Mouse (Mus musculus): ENCODE results near the gene Tmc4. TPM values are rescaled to one million over a fixed set of nuclear protein-coding genes. Genes with fewer than 3 reads are reported as not detected.

The Tmc4 gene
- polyA plus RNA-seq, 3 experiments from 2014 or later: 5.5 to 14.4 (median 8.9) TPM

DNA sequence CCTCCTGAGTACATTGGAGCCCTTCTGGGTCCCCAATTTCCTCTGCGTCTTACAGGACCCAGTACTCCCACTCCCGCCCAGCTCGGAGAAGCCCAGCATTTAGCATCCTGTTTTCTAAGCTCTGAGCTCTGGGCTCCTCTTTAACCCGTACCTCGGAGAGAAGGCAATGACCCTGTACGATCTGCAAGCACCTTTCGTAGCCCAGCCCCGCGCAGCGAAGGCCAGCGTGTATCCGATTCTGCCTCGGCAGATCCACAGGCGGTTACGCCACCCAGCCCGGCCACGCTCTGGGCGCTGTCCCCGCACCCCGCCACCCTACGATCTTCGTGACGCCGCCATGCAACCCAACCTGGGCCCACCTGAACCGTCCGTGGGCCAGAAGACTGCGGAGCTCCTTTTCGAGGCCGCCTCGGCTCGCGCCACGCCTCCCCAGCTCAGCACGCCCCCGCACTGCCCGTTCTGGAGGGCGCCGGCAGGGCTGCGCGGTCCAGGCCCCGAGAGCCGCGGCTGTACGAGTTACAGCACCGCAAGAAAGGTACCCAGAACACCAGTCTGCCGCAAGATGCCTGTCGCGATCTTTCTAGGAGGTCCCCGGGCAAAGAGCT, 15.1 kb upstream of the Tmc4 start, which contains the start of gene Tsen34:
Gene Tsen34, plus strand, starts transcription at position 482 of the 605 bp plus-strand sequence.
- peak; percentile 1 for ATAC-seq

DNA sequence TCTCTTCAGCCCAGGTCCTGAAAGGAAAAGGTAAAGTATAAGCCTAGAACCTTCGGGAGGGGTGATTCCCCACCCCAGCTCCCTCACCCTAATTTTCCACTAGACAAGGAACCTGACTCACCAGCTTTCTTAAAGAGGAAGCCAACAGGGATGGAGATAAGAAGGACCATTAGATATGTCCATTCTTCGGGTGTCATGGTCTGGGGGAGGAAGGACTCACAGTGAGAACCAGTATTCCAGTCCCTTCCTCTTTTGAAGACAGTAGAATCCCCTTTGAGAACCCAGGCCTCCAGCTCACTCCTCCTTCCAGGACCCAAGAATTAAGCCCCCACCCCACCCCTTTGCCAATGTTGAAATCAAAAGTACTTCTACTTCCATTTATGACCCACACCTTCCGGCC, 14.6 kb upstream of the Tmc4 start:
- ATAC-seq: no peak

DNA sequence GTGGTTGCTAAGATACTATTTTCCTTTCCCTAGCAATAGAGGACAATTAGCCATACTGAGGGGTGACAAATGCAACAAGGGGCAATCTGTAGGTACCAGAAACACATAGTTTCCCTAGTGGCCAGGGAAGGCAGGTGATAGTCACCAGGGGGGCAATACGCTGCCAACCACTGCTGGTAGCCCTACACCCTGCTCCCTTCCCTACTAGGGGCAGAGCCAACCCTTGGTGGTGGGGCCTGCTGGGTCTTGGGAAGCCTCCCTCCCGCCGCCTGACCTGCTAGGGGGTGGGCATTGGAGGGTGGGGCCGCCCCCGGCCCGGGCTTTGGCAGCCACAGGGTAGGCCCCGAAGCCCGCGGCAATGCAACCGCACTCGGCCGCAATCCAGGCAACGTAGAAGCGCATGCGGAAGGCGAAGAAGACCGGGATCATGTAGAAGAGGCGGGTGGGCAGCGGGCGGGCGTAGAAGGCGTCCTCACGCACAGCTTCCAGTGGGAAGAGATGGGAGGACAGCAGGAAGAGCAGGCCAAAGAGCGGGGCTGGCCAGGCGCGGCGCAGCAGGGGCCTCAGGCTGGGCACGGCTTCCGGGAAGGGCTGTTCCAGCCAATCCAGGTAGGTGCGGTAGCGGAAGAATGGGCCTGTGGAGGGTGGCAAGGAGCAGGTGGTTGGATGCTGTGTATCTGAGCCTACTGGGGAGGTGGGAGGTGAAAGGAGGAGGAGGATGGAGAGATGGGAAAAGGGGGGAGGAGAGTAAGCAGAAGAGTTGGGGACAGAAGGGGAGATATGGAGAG, 8.2 kb upstream of the Tmc4 start:
- ATAC-seq: no peak

DNA sequence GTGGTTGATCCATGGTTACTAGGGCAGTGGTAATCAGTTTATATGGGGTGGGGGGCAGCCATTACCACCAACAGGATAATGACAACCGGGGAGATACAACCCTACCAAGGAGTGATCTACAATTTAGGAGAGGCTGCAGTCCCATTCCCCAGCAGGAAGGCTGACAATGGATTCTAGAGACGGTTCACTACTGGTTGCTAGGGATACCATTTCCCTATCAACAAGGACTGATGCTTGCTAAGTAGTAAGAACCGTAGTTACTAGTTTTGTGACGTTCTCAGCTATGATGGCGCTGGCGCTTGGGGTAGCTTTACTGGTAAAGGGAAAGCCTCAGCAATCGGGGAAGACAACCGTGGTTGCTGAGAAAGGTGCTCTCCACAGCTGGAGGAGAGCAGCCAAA, 7.3 kb upstream of the Tmc4 start:
- no peak for ATAC-seq

DNA sequence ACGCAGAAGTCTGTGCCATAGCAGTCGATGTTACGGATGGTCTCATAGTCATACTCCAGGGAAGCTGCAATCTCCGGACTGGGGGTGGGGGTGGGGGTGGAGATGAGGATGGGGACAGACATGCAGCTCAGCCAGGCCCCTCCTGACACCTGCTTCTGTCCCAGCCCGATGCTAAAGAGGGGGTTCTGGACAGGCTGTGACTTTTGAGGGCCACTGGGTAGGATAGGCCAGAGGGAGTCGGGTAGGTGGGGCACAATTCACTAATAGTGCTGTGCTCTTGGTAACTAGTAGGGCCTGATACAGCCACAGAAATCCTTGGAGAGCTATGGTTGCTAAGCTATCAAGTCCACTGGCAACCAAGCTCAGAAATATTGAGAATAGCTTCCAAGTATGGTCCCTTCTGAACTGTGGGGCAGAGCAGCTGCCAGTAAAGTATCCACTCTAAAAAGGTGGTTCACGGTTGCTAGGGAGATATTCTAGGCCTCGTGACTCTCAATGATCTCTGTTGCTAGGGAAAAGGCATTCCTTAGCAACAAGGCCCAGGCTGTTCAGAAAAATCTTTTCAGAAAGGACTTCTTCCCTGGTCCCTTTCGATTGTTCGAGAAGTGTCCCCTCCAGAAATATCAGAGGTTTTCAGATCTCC, 6.7 kb upstream of the Tmc4 start:
- no peak for ATAC-seq

DNA sequence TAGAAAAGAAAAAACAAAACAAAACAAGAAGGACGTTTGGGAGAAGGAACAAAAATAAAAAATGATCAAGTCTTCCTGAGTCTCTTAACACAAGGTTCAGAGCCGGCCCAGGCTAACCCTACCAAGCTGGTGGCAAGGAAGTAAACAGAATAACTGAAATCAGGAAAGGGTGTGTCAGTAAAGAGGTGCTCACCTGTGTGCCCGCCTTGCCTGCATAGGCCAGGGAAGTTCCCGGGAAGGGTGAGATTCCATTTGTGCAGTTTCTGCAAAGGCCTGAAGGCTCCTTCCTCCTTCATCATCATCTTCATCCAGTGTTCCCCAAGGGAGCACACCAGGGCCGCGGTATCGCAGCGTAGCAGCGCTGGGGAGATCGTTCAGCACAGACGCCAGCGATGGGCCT, 982 bp downstream of the Tmc4 start:
- ATAC-seq: no peak

DNA sequence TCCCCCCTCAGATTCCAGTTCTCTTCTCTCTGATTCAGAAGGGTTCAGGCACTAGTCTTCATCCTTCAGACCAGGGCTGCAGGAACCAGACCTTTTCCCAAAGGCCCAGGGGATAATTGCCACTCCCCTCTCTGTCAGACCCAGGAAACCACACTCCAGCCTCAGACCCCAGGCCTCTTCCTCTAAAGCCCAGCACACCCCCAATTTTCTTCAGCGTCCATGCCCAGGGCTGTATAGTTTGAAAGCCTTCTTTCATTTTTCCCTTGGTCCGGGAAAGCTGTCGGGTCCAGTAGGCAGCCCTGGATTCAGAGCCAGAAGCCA, 2.2 kb downstream of the Tmc4 start:
- no peak for ATAC-seq

DNA sequence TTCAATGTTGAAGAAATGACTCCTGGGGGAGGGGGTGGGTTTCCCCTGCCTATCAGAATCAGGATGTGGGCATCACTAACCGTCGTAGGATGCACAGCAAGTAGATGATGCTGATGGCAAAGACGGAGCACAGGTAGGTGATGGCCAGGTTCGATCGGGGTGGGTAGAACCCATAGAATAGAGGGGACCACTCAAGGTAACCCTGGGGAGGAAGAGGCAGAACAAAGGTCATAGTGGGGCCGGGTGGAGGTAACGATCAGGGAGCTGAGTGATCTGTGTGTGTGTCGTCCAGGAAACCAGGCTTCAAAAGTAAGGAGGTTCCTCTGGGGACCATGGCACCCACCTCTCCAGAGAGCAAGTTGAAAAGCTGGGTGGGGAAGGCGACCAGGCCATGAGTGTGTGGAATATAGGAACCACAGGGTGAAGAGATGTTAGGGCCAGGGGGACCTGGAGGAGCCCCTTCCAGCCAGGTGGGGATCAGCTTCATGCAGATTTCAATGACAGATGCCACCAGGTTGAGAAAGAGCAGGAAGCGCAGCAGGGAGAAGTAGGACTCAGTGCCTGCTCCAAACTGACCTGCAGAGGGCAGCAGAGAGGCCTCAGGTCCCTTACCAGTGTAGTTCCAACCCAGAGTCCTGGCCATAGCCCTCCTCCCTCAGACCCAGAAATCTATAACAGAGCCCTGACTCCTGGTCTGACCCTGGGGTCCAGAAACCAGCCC, 2.7 kb downstream of the Tmc4 start:
- ATAC-seq: peak; percentile 98

DNA sequence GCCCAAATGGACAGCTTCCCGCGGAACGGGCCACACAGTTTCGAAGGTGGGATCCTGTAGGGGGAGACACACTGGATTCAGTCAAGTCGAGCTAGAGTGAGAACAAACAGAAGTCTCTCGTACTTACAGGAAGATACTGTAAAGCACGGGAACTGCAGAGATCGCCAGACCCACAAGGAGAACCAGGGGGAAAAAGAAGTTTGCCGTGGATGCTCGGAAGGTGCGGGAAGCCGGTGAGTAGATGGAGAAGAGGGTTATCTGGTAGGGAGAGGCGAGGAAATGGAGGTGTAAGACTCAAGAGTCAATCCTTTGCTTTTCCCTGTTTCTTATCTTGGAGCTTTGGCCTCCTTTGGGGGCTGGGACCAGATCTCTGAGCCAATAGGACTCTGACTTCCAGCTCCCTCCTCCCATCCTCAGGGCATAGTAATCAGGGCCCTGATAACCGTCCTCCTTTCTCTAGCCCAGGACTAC, 10.4 kb downstream of the Tmc4 start:
- no peak for ATAC-seq

DNA sequence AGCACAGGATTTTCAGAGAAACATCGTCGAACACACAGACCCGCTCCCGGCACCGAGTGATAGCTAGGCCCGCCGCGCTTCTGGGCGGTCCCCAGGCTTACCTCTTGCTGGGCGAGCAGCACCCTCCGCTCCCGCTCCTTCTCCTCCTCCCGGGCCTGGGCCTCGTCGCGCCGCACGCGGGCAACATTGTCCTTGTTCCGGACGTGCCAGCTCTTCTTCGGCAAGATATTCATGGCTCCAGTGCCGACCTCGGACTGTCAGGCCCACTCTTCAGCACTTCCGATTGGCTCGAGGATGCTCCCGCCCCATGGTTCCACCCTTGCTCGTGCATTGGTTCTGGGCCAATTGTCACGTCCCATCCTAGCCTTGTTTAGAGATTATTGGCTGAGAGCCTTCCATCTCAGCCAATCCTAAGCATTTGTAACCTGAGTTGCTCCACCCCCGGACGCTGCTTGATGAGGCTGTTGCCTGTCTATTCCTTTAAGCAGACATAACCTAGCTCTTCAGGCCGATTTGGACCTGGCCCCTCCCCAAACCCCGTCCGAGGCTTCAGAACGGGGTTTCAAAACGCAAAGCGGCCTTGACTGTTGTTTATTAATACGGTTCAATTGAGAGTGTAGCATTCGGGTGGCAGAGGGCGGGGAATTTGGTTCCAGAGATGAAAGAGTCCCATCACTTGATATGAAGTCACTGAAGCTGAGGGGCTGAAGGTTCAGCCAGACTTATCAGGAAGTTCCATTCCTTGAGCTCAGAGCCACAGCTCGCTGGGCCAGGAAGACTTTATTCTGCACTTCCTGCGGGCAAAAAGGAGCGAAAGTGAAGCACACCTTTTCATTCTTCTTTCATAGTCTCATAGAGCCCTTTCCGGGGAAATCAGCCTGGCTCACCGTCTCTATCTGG, 11.9 kb downstream of the Tmc4 start, which contains the start of gene Leng1:
Gene Leng1, minus strand, starts transcription at position 626 of the 900 bp plus-strand sequence.
- peak; percentile 97 for ATAC-seq

DNA sequence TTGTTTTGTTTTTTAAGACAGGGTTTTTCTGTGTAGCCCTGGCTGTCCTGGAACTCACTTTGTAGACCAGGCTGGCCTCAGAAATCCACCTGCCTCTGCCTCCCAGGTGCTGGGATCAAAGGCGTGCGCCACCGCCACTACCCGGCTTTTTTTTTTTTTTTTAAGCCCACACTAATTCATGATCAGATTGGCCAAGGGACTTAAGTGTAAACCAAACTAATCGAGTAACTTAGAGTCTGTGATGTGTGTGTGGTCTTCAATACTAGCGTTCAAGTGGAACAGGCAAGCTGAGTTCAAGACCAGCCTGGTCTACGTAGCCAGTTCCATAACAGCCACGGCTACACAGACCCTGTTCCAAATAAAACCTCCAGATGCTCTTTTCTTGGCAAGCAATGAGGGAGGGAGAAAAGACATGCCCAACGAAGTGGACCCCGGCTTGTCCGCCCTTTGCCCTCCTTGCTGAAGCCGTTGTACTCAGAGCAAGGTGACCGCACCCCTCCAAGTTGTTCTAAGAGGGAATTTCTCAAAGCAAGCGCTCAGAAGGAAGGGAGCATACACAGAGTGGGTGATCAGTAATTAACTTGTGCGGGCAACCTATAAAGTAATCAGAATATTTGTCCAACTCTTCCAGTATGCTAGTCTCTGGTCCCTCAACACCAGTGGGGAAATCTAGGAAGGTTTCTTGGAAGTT, 12.7 kb downstream of the Tmc4 start:
- no peak for ATAC-seq

DNA sequence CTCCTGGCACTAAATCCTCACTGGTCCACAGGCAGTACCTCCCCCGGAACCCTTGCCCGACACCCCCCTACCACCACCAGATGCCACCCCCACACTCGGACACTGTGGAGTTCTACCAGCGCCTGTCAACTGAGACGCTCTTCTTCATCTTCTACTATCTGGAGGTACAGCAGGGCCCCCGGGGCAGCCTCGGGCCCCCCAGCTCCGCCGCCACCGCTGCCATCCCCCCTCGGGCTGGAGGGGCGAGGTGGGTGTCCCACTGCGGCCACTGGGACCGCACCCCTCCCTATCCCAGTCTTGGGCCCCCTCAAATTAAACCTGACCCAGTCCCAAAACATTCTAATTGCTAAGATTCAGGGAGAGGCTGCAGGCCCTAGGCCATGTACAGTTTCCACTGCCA, 18.8 kb downstream of the Tmc4 start:
- no peak for ATAC-seq

DNA sequence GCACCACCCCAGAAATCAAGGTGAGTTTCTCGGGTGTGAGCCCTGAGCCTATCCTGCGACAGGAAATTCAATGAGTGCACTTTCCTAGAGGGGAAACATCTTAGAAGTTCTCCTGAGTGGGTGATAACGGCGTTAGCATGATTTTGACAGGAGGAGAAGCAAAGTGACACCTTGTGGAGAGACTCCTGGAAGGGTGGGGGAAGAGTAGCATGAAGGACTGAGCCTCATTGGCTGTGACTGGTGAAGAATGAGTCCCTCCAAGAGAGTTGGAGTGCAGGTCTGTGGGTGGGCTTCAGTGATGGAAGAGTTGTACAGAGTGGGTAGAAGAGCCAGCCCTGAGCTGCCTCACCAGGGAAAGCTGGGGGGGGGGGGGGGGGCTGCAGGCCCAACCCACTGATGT, 20.4 kb downstream of the Tmc4 start:
- ATAC-seq: no peak

DNA sequence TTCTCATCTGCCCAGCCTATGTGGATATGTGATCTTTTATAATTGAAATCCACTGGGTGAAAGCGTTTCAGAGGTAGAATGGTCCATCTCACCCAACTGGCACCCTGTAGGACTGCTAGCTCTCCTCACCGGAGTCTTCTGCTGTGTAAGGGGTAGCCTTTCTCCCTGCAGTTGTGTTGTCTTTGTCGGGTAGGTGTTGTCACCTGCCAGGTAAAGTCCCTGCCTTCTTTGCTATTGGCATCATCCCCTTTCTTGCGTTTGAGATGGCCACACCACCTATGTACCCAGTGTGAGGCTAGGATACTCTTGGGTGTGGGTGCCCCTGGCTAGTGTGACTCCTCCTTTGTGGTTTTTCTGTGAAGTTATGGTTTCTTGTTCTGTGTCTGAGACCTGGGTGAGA, 30.7 kb downstream of the Tmc4 start:
- ATAC-seq: no peak

DNA sequence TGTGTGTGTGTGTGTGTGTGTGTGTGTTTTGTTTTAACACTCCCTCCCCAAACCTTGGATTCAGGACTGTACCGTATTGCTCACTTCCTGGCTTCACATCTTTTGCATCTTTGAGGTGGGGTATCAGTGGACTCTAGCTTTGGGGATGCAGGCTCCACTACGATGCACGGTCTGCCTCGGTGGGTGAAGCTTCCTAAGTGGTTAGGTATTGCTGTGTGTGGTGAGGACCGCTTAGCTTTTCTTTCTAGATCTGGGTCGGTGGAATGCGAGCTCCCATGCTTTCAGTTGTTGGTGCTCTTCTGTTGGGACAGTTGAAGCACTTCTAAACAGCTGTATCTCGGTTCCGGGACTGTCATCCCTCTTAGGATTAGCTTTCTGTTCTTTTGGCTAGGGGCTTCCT, 31.2 kb downstream of the Tmc4 start:
- no peak for ATAC-seq

DNA sequence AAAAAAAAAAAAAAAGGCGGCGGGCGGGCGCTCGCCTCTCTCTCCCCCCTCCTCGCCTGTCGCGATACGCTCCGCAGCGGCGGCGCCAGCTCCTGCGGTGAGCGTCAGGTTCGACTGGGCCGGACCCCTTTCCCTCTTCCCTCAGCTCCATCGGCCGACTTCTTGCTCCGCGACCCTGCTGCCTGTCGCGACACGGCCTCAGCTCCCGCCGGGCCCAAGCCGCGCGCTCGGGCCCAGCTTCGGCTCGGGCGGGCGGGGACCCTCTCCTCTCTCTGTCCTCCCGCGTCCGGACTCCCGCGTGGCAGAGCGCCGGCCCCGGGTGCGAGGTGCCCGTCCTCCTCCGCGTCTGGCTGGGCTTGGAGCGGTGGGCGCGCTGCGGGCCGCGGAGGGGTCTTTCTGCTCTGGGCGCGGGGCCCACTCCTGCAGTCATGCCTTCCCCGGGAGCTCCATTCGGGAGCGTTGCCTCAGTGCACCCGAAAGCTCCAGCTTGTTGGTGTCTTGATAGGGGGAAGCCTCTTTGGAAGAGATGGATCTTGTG, 31.8 kb downstream of the Tmc4 start:
- no peak for ATAC-seq

DNA sequence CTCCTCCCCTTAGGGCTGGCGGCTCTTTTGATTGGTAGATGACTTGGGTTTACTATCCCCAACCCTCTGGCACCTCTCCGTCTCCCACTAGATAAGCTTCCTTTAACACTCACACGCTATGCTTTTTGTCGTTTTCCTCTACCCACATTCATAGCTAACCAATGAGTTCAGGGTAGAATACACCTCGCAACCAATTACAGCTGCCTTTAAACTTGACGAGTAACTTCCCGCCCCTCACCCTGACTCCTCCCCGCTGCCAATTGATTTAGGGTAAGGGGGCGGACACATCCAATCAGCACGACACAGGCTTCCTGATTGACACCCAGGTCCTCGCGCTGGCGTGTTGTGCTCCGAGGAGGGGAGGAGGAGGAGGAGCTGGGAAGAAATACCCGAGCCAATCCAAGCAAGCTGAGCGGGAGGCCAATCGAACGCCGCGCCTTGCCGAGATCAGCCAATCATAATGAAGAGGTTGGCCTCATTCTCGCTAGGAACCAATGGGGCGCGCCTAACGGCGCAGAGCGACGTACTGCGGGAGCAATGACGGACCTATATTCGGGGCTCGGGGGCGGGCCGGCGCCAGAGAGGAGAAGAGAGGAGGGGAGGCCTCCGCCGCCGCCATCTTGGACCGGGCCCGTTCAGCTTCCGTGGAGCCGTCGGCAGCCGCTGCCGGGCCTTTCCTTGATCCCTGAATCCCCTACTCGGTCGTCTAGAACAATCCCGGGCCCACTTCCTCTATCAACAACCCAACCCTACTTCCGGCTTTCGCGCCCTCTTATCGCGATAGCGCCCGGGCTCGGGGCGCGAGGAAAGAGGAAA, 32.5 kb downstream of the Tmc4 start, which contains the start of gene Cnot3:
Gene Cnot3, plus strand, starts transcription at position 597 of the 816 bp plus-strand sequence.
- ATAC-seq: peak; percentile 87

DNA sequence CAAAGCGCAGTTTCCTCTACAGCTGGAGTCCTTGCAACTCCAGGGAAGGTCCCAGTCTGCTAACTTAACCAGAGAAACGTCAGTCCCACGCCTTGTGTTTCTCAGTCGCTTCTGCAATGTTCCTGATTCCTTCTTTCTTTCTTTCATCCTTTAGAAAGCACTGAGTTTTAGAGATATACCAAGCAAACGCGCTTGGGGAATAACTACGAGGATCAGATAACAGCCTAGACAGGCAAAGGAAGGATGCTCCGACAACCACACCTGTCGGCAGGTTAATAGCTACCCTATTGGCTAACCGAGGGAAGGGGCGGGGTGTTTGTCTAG, 33.0 kb downstream of the Tmc4 start:
- no peak for ATAC-seq

DNA sequence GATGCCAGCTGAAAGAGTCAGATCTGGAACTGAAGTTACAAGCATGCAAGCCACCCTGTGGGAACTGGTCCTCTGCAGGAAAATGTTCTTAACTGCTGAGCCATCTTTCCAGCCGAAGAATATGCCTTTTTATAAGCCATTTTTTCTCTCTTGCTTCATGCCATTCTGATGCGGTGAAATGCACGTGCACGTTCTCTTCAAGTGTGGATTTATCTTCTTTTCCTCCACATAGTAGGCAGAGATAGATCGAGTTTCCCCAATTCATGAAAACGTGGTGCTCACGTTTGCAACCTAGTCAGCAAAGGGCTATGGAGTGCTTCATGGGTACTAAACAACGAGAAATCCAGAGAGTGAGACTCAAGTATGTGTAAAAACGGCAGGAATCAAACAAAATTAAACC, 33.5 kb downstream of the Tmc4 start:
- no peak for ATAC-seq

DNA sequence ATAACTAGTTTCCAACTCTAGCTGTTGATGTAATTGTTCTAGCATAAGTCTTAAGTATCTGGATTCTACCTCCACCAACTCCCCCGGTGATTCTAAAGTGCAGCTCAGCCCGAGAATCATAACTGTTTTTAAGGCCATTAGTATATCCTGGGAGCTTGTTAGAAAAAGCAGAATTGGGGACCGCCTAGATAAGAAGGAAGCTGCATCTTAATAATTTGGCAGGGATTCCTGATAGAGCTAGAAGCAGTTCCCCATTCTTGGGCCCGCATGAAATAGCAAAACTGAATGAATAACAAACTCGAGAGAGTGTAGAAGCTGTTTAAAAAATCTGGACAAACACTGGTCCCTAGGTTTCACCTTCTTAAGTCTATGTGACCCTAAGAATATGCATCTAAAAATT, 33.9 kb downstream of the Tmc4 start:
- ATAC-seq: no peak

DNA sequence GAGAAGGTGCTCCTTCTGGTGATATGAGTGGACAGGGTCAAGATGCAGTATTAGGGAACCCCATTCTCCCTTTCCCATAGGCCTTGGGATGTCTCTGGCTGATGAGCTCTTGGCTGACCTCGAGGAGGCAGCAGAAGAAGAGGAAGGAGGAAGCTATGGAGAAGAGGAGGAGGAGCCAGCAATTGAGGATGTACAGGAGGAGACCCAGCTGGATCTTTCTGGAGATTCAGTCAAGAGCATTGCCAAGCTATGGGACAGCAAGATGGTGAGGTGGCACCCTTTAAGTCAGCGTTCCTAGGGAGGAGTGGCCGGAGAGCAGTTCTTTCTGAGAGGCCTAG, 46.9 kb downstream of the Tmc4 start:
- no peak for ATAC-seq
